Mouse (Mus musculus): ENCODE data around the gene Fam98c.

DNA sequence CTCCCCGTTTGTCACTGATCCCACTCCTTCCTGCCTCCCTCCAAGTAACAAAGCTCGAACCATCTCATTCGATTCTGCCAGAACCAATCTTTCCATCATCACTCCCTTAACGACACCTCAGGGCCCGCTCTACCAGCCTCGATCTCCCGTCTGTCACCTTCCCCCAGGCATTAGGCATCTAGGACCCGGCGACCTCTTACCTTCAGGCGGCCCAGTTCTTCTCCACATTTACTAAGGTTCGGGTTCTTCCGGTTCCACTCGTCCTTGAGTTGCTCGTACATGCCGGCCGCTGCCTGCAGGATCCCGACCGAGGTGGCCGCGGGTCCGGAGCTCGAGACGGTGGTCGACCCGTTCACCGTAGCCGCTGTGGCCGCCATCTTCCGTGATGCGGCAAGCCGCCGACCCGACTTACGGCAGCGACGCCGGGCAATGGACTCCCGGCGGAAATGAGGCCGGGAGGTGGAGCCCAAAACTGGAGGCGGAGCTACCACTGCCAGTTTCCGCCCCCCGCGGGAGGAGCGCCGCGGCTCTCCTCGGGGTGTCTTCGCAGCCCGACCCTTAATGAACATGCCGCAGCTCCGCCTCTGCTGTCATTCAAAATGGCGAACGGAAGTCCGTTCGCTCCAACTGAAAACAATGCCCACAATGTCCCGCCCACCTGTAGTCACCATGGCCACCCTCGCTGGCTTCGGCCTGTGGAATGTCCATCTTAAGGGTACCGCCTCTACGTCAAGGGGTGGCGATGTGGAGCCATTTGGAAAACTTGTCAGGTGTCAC is 24.2 kb upstream of the Fam98c start, which contains the start of gene Psmd8:
- TF ChIP-seq CTCF (IDR thresholded peaks at IDR 0.05; ENCODE audit: low read depth) (peak; percentile 71), EP300 (optimal IDR thresholded peaks at IDR 0.05) (no peak)

All from stomach, postnatal 0 days (tissue).